Mouse (Mus musculus): Measurements from ENCODE around the gene Dapk1. TPM values are rescaled to one million over a fixed set of nuclear protein-coding genes. Genes with fewer than 3 reads are reported as not detected.

Gene Dapk1
- polyA plus RNA-seq, 1 experiment, result 37.7 TPM

- DNase-seq (ENCODE audit: low spot score), result no peak
Observed at GRCm38 (mm10) chr13:60690921-60691320, 89.2 kb downstream of the Dapk1 start.

- DNase-seq (ENCODE audit: low spot score), result no peak
Observed at GRCm38 (mm10) chr13:60691940-60692339, 90.2 kb downstream of the Dapk1 start.

- no peak for DNase-seq (ENCODE audit: low spot score)
Observed at GRCm38 (mm10) chr13:60695186-60695980, 93.6 kb downstream of the Dapk1 start.

- no peak for DNase-seq (ENCODE audit: low spot score)
Observed at GRCm38 (mm10) chr13:60696323-60696722, 94.6 kb downstream of the Dapk1 start.

- DNase-seq (ENCODE audit: low spot score), result no peak
Observed at GRCm38 (mm10) chr13:60696741-60697140, 95.0 kb downstream of the Dapk1 start.

- DNase-seq (ENCODE audit: low spot score), result no peak
Observed at GRCm38 (mm10) chr13:60698021-60698420, 96.3 kb downstream of the Dapk1 start.

GRCm38 (mm10) chr13:60701671-60702171 is 100.0 kb downstream of the Dapk1 start:
- DNase-seq (ENCODE audit: low spot score), result no peak

- no peak for DNase-seq (ENCODE audit: low spot score)
Observed at GRCm38 (mm10) chr13:60707541-60708468, 106.1 kb downstream of the Dapk1 start.

- DNase-seq (ENCODE audit: low spot score), result no peak
Observed at GRCm38 (mm10) chr13:60709136-60709535, 107.4 kb downstream of the Dapk1 start.

- DNase-seq (ENCODE audit: low spot score), result no peak
Observed at GRCm38 (mm10) chr13:60710963-60711362, 109.2 kb downstream of the Dapk1 start.

GRCm38 (mm10) chr13:60713537-60713936 is 111.8 kb downstream of the Dapk1 start:
- no peak for DNase-seq (ENCODE audit: low spot score)

- DNase-seq (ENCODE audit: low spot score), result no peak
Observed at GRCm38 (mm10) chr13:60716107-60716506, 114.4 kb downstream of the Dapk1 start.

GRCm38 (mm10) chr13:60717421-60717820 is 115.7 kb downstream of the Dapk1 start:
- DNase-seq (ENCODE audit: low spot score), result no peak

- no peak for DNase-seq (ENCODE audit: low spot score)
Observed at GRCm38 (mm10) chr13:60719581-60719980, 117.8 kb downstream of the Dapk1 start.

- no peak for DNase-seq (ENCODE audit: low spot score)
Observed at GRCm38 (mm10) chr13:60722763-60723162, 121.0 kb downstream of the Dapk1 start.

GRCm38 (mm10) chr13:60728276-60729054 is 126.7 kb downstream of the Dapk1 start:
- DNase-seq (ENCODE audit: low spot score), result no peak

- DNase-seq (ENCODE audit: low spot score), result no peak
Observed at GRCm38 (mm10) chr13:60729055-60729402, 127.3 kb downstream of the Dapk1 start.

GRCm38 (mm10) chr13:60730587-60730986 is 128.8 kb downstream of the Dapk1 start:
- no peak for DNase-seq (ENCODE audit: low spot score)

- no peak for DNase-seq (ENCODE audit: low spot score)
Observed at GRCm38 (mm10) chr13:60731001-60731400, 129.3 kb downstream of the Dapk1 start.

GRCm38 (mm10) chr13:60735306-60735705 is 133.6 kb downstream of the Dapk1 start:
- no peak for DNase-seq (ENCODE audit: low spot score)

GRCm38 (mm10) chr13:60736421-60737105 is 134.8 kb downstream of the Dapk1 start:
- no peak for DNase-seq (ENCODE audit: low spot score)
